Mouse (Mus musculus): ENCODE results near the gene Slc25a54. TPM values are rescaled to one million over a fixed set of nuclear protein-coding genes. Genes with fewer than 3 reads are reported as not detected.

Slc25a54 gene
- total and polyA plus RNA-seq, 2 experiments from 2014 or later: 0.12 TPM; not detected in 1

DNA sequence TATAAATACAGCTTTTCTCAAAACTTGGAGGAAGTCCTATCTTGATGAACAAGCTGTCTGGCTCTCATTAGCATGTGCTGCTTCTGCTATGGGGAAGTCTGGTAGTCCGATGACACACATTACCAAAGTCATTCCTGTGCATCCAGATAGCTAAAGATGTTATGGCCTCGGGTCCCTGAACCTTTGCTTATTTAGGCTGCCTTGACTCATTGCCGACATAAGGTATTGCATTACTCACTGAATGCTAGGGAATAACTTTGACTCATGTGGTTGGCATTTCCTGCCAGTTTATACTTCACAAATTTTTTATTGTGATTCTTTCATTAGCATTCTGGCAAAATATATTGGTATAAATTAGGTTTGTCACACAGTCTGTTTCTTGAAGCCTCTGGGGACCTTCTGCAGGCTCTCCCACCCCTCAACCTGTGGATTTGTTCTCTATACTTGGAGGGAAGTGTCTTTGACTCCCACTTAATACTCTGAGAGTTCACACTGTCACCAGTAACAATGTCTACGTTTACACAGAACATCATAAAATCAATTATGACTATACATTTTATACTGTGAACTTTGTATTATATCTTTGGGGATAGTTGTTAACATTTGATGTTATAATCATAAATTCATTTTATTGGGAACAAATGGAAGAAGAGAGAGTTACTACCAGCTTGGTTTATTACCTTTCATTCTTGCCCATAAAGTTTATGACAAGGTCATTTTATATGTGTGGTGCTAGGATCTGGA lies 75.8 kb downstream of the Slc25a54 start:
- ATAC-seq (ENCODE audit: low FRiP score): no peak
- TF ChIP-seq CTCF (IDR thresholded peaks at IDR 0.05): no peak
- Histone ChIP-seq H3K9ac (replicated peaks; ENCODE audit: low read length, poor library complexity, severe bottlenecking) (no peak overlapping the region), H3K4me2 (ENCODE audit: low read depth, low read length, poor library complexity, severe bottlenecking) (no peak overlapping the region), H3K27me3 (ENCODE audit: insufficient read depth, low read length) (no peaks in the 10 kb centered on the region), H3K9me3 (ENCODE audit: low read length) (no peaks in the 10 kb centered on the region), H3K27ac (ENCODE audit: low read depth, low read length) (no peak overlapping the region), H3K36me3 (ENCODE audit: insufficient read depth, low read length) (no peaks in the 10 kb centered on the region), H3K4me1 (ENCODE audit: insufficient read depth, low read length) (no peaks in the 10 kb centered on the region), H3K4me3 (ENCODE audit: low read depth, low read length) (no peak overlapping the region)
- 89% methylated on average over 4 of the region's 4 CpGs for WGBS
- no peak for DNase-seq (ENCODE audit: low spot score)

DNA sequence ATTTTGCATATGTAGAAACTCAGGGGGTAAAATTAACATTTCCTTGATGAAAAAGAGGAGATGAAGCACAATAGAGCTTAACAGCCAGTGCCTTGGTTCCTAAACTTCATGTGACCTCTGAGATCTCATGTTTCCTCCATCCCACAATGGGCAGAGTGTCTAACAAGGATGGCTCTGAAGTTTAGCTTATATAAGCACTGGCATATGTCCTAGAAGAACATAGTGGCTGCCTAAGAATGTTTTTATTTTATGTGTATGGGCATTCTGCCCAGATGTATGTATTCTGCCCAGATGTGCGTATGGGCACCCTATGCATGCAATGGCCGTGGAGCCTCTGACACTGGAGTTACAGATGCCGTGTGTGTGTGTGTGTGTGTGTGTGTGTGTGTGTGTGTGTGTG lies 77.2 kb downstream of the Slc25a54 start:
- H3K4me3 ChIP-seq (ENCODE audit: low read depth, low read length): no peak overlapping the region
- H3K4me1 ChIP-seq (ENCODE audit: insufficient read depth, low read length): no peaks in the 10 kb centered on the region
- no peak overlapping the region for H3K4me2 ChIP-seq (ENCODE audit: low read depth, low read length, poor library complexity, severe bottlenecking)
- H3K27ac ChIP-seq (ENCODE audit: low read depth, low read length): no peak overlapping the region
- no peak for DNase-seq (ENCODE audit: low spot score)
- no peaks in the 10 kb centered on the region for H3K9me3 ChIP-seq (ENCODE audit: low read length)
- 84% methylated on average over 3 of the region's 3 CpGs for WGBS
- no peaks in the 10 kb centered on the region for H3K36me3 ChIP-seq (ENCODE audit: insufficient read depth, low read length)
- H3K9ac ChIP-seq (replicated peaks; ENCODE audit: low read length, poor library complexity, severe bottlenecking): no peak overlapping the region
- ATAC-seq (ENCODE audit: low FRiP score): no peak
- TF ChIP-seq CTCF (IDR thresholded peaks at IDR 0.05): no peak
- no peaks in the 10 kb centered on the region for H3K27me3 ChIP-seq (ENCODE audit: insufficient read depth, low read length)

DNA sequence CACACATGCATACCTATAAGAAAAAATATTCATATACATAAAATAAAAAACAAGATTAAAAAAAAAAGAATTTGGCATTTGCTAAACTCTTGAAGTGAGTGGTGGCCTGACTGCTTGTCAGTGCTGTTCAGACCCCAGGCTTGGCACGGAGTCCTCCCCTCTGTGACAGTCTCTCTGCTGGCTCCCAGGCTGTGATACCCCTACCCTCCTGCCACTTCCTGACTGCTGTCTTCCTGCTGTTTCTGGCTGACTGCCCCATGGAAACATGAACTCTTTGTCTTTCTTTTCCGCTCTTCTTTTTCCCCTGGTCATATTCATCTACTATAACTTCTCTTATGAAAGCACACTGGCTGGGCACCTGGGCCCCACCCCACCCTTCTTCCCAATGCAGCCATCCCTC lies 83.8 kb downstream of the Slc25a54 start:
- Histone ChIP-seq H3K27ac (ENCODE audit: low read depth, low read length) (no peak overlapping the region), H3K9me3 (ENCODE audit: low read length) (no peaks in the 10 kb centered on the region), H3K9ac (replicated peaks; ENCODE audit: low read length, poor library complexity, severe bottlenecking) (no peak overlapping the region), H3K4me2 (ENCODE audit: low read depth, low read length, poor library complexity, severe bottlenecking) (no peak overlapping the region), H3K4me3 (ENCODE audit: low read depth, low read length) (no peak overlapping the region), H3K4me1 (ENCODE audit: insufficient read depth, low read length) (no peaks in the 10 kb centered on the region), H3K36me3 (ENCODE audit: insufficient read depth, low read length) (peaks cover 3% of the 10 kb centered on the region; the same call in 1 of the 2 replicates), H3K27me3 (ENCODE audit: insufficient read depth, low read length) (no peaks in the 10 kb centered on the region)
- no peak for ATAC-seq (ENCODE audit: low FRiP score)
- no peak for DNase-seq (ENCODE audit: low spot score)
- 83% methylated on average over 2 of the region's 2 CpGs for WGBS
- TF ChIP-seq CTCF (IDR thresholded peaks at IDR 0.05): no peak

DNA sequence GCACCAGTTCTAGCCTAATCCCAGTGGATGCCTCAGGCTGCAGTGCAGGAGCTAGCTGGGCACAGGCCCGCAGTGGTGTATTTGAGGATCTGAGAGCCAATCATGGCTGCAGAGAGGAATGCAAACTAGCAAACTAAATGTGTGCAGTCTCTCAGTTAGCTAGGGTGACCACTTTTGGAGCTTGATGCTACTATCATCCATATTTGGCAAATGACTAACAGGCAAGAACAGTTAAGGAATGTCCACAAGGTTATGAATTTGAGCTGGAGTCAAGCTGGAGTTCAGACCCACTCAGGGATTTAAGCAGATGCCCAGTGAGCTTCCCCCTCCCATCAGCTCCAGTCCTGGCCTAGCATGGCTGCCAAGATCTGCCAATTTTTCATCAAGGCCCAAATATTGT lies 84.4 kb downstream of the Slc25a54 start:
- Histone ChIP-seq H3K27ac (ENCODE audit: low read depth, low read length) (no peak overlapping the region), H3K4me1 (ENCODE audit: insufficient read depth, low read length) (no peaks in the 10 kb centered on the region), H3K9ac (replicated peaks; ENCODE audit: low read length, poor library complexity, severe bottlenecking) (no peak overlapping the region), H3K4me2 (ENCODE audit: low read depth, low read length, poor library complexity, severe bottlenecking) (no peak overlapping the region), H3K4me3 (ENCODE audit: low read depth, low read length) (no peak overlapping the region), H3K27me3 (ENCODE audit: insufficient read depth, low read length) (no peaks in the 10 kb centered on the region), H3K9me3 (ENCODE audit: low read length) (no peaks in the 10 kb centered on the region), H3K36me3 (ENCODE audit: insufficient read depth, low read length) (peaks cover 3% of the 10 kb centered on the region; the same call in 1 of the 2 replicates)
- no peak for ATAC-seq (ENCODE audit: low FRiP score)
- WGBS: 84% methylated on average over 1 of the region's 1 CpGs
- no peak for DNase-seq (ENCODE audit: low spot score)
- TF ChIP-seq CTCF (IDR thresholded peaks at IDR 0.05): no peak

DNA sequence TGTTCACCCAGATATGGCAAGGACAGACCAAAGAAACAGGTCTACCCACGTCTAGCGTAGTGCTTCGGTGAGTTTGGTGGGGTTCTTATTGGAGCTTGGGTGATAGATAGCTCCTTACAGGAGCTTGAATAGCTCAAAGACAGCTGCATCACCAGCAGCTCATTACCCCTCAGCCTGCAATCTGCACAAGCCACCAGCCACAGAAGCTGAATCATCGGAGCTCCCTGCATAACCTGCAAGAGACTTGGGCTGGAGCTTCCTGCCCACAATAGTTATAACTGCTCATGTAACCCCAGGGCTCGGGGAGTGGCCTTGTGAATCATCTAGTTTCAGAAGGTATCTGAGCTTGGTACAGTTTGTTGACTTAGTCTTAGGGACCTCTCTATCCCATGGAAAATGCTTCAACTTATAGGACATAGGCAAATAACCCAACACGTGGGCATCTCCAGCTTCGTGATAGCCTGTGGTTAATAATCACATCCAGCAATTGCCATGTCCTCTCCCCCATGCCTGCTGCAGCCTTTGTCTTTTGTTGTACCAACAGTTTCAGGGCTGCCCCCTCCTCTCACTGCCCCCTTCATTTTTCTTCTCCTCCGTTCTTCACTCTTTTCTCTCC lies 85.1 kb downstream of the Slc25a54 start:
- ATAC-seq (ENCODE audit: low FRiP score) (no peak), DNase-seq (ENCODE audit: low spot score) (no peak)
- no peaks in the 10 kb centered on the region for H3K4me1 ChIP-seq (ENCODE audit: insufficient read depth, low read length)
- no peaks in the 10 kb centered on the region for H3K27me3 ChIP-seq (ENCODE audit: insufficient read depth, low read length)
- TF ChIP-seq CTCF (IDR thresholded peaks at IDR 0.05): no peak
- H3K36me3 ChIP-seq (ENCODE audit: insufficient read depth, low read length): peaks cover 3% of the 10 kb centered on the region; the same call in 1 of the 2 replicates
- H3K9ac ChIP-seq (replicated peaks; ENCODE audit: low read length, poor library complexity, severe bottlenecking): no peak overlapping the region
- H3K4me3 ChIP-seq (ENCODE audit: low read depth, low read length): no peak overlapping the region
- H3K4me2 ChIP-seq (ENCODE audit: low read depth, low read length, poor library complexity, severe bottlenecking): no peak overlapping the region
- H3K27ac ChIP-seq (ENCODE audit: low read depth, low read length): no peak overlapping the region
- WGBS: 92% methylated on average over 8 of the region's 8 CpGs
- H3K9me3 ChIP-seq (ENCODE audit: low read length): no peaks in the 10 kb centered on the region

Small RNA genes within 50 kb of the gene (microRNA-seq; reads per million reads assigned to microRNA genes)
- gene Gm44384 (ENCODE audit: borderline number of aligned reads): not detected

Other genes starting within 250 kb of the Slc25a54 start
- gene Stxbp3, start 239.9 kb upstream of the Slc25a54 start, total RNA-seq (2014; rRNA removed): 8.8 and 12.3 TPM in 2 replicates
- 10.7 and 11.7 TPM in 2 replicates for gene Stxbp3, start 239.9 kb upstream of the Slc25a54 start, polyA plus RNA-seq (2015; fragmentation: Nextera tagmentation; extraction: Ambion mirVana)
- gene Fndc7, start 190.5 kb upstream of the Slc25a54 start, total RNA-seq (2014; rRNA removed): not detected in 2 replicates
- gene Fndc7, start 190.5 kb upstream of the Slc25a54 start, polyA plus RNA-seq (2015; fragmentation: Nextera tagmentation; extraction: Ambion mirVana): 0.09 TPM in 1 of 2 replicates, not detected in the other
- gene Prpf38b, start 168.7 kb upstream of the Slc25a54 start, total RNA-seq (2014; rRNA removed): 33.5 and 36.9 TPM in 2 replicates
- 32.5 and 42.2 TPM in 2 replicates for gene Prpf38b, start 168.7 kb upstream of the Slc25a54 start, polyA plus RNA-seq (2015; fragmentation: Nextera tagmentation; extraction: Ambion mirVana)
- 1.3 and 2.3 TPM in 2 replicates for gene Henmt1, start 140.6 kb upstream of the Slc25a54 start, total RNA-seq (2014; rRNA removed)
- 2.2 and 2.6 TPM in 2 replicates for gene Henmt1, start 140.6 kb upstream of the Slc25a54 start, polyA plus RNA-seq (2015; fragmentation: Nextera tagmentation; extraction: Ambion mirVana)
- gene Gm9857, start 140.0 kb upstream of the Slc25a54 start, total RNA-seq (2014; rRNA removed): not detected in 2 replicates
- gene Gm9857, start 140.0 kb upstream of the Slc25a54 start, polyA plus RNA-seq (2015; fragmentation: Nextera tagmentation; extraction: Ambion mirVana): not detected in 2 replicates
- 84.1 and 100 TPM in 2 replicates for gene Fam102b, start 52.9 kb upstream of the Slc25a54 start, total RNA-seq (2014; rRNA removed)
- 26.6 and 29.8 TPM in 2 replicates for gene Fam102b, start 52.9 kb upstream of the Slc25a54 start, polyA plus RNA-seq (2015; fragmentation: Nextera tagmentation; extraction: Ambion mirVana)
- 2.9 and 6.0 TPM in 2 replicates for gene Slc25a24, start 42.7 kb downstream of the Slc25a54 start, total RNA-seq (2014; rRNA removed)
- gene Slc25a24, start 42.7 kb downstream of the Slc25a54 start, polyA plus RNA-seq (2015; fragmentation: Nextera tagmentation; extraction: Ambion mirVana): 2.8 and 2.9 TPM in 2 replicates

Data from midbrain, postnatal 0 days (tissue).